In genomic region chr4:127860271-127860670, GRCm38 (mm10) we compare ENCODE assay signal across 15 mouse cellular contexts.
"Had no signal": no experiment of that assay in that cellular context is flagged by ENCODE, and none has a peak within 500 bp of the region (broad histone marks: within the 10 kb centered on the region; RNA-seq: fewer than 3 reads in every experiment).

No protein-coding gene starts in this region.

- DNase-seq: liver, postnatal 0 days; lung, adult 2 months; lung, postnatal 14 days; lung, postnatal 36 days; spleen, adult 18-20 months; thymus, adult 18-20 months; thymus, postnatal 14 days; thymus, postnatal 36 days had no signal

- H3K4me3 ChIP-seq: liver, embryonic 15.5 days; lung, embryonic 15.5 days; megakaryocyte, embryonic 14.5 days; midbrain, embryonic 13.5 days; midbrain, embryonic 15.5 days; neural tube, embryonic 12.5 days had no signal

- H3K27ac ChIP-seq: liver, embryonic 15.5 days; lung, embryonic 15.5 days; macrophage; midbrain, embryonic 13.5 days; midbrain, embryonic 15.5 days; neural tube, embryonic 12.5 days had no signal
